Mouse (Mus musculus) cerebellum, adult 9-10 months (tissue): ENCODE measurements at regions not wholly inside any gene's neighbourhood (a gene's known extent, or its start where the extent isn't known, plus 50 kb on each side); places are given as distances from the start of the nearest gene placed in this dataset.

ENCODE experiments used
- DNase-seq: peaks from one replicate; pipeline ENCODE4 v3.0.0; 2022

DNA sequence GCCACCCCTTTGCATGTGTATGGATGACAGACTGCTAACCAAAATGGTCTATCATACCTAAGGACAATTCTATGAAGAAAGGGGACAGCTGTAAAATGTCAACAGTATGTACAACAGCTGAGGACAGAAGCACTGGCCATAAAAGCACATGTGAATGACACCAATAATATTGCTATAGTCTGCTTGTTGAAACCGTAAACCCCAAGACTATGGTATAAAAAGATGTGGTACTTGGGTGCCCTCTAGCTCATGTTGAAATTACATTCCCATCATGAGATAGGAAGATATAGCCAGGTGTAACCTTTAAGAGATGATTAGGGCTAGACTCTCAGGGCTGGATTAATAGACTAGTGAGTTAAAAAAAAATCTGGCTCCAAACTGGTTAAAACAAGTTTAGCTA is 361.6 kb upstream of the Sptlc3 start:
- peak; percentile 41 for DNase-seq

DNA sequence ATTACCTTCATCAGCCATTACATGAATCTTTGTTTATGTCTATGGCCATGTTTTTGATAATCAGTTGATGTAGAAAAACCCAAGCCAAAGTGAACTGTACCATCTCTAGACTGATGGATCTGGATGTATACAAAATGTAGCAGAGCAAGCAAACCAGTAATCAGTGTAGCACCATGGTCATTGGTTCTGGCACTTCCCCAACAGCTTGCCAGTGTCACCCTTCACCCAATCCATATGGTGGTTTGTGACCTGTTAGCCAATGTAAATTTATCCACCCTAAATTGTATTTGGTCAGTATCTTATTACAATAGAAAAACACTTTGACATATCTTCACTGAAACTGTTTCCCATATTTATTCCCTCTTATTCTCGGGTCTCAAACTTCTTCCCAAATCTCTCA is 346.7 kb upstream of the Sptlc3 start:
- DNase-seq, result no peak

DNA sequence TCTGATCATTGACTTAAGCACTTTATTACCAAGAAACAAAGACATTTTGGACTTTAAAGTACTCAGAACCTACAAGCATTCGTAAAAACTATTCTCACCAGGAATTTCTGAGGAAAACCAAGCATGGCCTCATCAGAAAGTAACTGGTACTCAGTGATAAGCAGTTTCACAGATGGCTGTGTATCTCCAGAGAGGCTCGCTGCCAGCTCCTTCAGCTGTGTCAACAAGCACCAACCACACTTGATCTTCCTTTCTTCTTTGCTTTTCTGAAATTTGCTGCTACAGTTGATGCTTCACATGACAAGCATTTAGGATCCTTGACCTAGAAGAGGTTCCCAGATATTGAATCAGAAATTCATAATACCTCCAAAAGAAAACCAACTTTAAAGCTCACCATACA is 314.1 kb upstream of the Sptlc3 start:
- DNase-seq, result peak; percentile 45

DNA sequence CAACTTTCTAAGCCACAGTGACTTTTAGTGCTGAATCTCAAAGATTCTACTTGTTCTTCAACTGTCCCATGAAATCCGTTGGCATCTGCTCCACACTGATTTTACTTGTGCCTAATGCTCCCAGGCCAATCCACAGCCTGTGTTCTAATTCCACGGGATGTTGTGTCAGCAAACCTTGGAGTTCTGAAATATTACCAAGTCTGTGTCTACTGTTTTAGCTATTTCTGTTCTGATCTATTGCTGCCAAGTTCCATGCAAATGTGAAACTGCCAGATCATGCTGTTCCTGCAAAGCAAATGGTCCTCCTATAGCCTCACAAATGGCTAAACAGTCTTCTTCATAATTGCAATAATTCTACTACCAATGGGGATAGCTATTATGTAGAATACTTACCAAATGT is 295.4 kb upstream of the Sptlc3 start:
- DNase-seq, result peak; percentile 82

DNA sequence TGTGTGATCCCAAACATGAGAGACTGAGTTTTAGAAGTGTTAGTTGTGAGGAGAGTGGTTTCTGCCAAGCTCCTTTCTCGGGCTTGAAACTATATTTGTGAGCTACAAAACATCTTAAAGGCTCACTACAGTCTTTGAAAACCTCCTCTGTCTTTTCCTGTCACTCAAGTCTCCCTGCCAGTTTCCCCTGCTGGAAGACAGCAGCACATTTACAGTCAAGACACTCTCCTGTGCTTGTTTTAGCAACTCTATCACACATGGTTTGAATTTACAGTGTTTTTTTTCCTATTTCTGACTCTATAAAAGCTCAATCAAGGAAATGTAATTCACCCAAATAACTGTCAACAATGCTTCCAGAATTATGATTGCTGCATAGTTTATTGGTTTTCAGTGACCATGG is 286.1 kb upstream of the Sptlc3 start:
- no peak for DNase-seq

DNA sequence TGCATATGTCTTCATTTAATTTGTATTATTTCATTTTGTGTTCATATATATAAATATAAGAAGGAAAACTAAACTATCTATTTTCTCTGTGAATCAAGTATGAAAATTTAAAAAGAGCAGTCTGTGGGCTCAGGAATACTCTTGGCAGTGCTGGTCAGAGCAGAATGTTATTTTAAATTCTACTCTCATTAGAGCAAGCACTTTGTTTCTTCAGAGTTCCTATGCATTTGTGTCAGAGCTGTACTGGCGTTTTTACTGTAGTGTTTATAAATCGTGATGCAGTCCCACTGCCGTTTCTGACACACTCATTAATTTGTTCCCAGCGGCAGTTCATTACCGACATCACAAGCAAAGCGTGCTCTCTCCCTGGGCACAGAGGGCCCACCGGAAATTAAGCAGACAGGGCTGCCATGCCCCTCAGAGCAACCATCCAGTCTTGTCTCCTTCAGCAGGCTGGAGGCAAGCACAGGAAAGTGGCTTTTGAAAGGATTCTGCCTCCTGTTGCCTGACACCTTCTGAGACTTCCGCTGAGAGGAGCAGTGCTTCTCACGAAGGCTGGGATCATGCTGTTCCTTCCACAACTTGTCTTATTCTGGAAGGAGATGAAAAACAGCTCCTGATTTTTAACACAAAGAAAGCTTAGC is 272.8 kb upstream of the Sptlc3 start:
- no peak for DNase-seq

DNA sequence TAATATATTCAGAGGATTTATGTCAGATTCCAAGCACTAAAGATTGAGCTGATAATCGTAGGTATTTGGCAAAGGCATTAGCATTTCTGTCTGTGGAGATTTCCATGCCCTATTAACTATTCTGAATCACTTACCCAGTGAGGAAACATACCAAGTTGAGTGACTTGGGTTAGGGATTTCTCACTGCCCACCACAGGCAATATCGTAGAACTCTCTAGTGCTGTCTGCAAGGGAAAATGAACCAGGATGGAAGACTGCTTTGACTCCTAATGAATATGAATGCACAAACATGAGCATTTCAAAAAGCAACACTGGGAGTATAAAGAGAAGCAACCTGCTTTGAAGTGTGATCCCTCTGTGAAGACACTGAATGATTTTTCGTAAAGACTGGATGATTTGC is 263.3 kb upstream of the Sptlc3 start:
- no peak for DNase-seq

DNA sequence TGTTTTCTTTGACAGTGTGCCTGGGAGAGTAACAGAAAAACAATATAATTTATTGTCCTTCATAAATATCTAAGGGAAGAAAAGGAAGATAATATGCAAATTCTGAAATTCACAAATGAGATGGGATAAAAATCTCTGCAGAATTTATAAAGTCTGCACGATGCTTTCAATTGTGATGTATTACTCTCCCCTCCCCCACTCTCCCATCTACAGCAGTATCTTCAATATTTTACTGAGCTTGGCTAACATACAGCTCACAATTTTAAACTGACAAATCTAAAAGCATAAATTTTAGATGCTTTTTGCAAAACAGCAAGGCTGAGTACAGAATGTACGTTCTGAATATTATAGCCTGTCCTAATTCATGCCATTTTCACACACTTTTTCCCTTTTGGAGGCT is 243.6 kb upstream of the Sptlc3 start:
- no peak for DNase-seq

DNA sequence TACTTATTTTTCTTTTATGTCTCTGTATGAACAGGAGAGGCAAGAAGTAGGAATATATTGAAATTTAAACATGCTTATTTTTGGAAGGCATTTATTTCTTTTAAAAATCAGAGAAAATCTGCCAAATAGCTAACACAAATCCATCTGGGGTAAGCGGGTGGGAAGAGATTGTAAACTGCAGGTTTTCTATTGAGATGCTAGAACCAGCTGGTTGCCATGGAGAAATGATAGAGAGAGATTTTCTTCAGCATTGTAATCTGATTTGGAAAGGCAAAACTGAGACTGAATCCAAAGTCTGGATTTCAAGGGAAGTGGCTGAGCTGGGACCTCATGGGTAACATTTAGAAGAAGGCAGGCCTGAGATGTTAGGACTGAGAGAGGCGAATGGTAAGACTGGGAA is 226.6 kb upstream of the Sptlc3 start:
- no peak for DNase-seq

DNA sequence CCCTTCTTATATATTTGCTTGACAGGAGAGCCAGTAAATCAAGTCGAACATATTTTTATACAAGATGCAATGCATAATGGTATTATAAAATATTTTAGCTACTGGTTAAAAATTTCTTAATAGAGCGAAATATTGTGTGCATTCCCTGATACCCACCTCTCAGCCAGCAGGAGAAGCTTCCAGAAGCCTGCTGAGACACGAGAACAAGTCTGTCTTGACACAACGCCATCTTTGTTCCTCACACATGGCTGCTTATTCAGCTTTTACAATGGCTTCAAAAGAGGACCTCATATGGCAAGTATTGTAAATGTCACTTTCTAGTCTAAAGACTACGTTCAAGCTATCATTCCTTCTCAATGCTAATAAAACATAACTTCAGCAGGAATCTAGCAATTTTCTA is 217.1 kb upstream of the Sptlc3 start:
- DNase-seq, result peak; percentile 95

DNA sequence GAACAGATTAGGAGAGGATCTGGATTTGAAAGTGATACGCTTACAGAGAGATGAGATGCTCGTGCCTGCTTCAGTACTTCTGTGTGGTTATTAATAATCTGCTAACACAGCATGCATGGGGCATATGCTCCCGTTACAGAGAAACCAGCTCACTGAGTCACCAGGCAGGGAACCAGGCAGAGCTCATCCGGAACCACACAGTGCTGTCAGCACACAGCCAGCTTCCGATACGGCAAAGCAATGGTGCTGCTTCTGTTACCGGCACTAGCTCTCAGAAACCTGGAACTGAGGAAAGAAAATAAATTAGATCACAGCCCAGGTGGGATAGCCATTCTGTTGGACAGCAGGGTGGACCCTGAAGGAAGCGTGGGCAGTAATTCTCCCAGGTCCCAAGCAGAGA is 216.1 kb upstream of the Sptlc3 start:
- peak; percentile 99 for DNase-seq

DNA sequence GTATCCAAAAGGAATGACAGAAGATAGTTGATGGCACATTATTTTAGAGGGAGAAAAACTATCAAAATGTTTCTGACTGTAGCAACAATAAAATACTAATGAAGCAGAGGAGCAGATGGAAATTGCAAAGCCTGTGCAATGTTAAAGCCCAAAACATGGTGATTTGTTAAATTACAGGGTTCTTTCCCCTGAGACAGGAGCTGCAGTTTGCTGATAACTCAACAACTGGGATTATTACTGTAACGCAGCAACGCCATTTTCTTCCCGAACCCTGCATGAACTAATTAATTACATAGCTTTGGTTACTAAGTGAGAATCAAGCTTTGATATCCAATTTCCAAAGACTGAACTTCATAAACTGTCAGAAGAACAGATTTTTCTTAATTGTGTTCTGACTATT is 212.7 kb upstream of the Sptlc3 start:
- DNase-seq, result no peak

DNA sequence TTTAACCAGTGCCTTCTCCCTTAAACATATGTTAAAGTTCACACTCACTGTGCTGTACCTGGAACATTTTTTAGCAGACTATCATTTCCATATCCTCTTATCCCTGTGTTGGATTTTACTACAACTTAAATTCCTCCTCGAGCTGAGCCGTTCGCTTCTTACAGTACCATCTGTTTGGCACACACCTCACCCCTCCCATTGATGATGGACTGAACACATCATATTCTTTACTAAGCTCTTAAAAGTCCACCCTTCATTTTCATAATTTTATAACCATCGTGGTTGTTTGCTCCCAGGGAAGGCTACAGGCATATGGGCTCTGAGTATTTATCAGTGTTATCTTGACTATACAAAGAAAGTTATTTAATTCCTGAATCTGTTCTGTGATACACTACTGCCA is 209.4 kb upstream of the Sptlc3 start:
- peak; percentile 69 for DNase-seq

DNA sequence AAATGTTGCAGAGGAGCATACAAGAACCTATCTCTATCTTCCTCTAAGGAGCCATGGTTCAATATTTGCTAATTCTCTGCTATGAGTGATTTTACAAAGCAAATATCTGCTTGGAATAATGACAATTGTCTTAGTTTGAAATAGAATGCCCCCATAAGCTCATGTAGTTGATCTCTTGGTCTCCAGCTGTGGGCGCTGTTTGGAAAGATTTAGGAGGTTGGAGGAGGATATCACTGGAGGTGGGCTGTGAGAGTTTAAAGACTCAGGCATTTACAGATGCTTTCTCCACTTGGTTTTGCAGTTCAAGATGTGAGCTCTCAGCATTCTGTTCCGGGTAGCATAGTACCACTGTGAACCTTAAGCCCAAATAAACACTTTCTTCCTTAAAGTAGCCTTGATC is 207.3 kb upstream of the Sptlc3 start:
- DNase-seq, result no peak

DNA sequence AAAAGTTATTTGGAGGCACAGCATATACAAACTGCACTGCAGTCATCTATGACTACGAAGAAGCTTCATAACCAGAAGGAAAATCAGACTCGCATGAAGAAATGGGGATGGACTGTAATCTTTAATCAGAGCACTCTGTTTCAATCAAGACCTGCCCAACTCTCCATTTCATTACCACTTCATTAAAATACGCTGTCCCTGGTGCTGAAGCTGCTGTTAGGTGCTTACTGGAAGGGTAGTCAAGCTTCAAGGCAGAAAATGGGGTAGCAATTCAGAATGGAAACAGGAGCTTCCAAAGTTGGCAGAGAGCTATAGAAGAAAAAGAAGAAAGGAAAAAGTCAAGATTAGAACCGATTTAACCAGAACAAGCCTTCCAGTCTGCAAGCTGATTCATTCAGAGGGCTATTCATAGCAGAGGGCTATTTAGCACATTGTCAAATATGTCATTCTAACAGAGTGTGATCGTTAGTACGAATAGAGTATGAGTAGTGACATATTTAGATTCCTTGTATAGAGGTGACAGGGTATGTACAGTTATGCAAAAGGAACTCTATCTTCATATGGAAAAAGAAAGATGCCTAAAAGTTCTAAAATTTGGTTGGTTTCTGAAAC is 195.1 kb upstream of the Sptlc3 start:
- no peak for DNase-seq

DNA sequence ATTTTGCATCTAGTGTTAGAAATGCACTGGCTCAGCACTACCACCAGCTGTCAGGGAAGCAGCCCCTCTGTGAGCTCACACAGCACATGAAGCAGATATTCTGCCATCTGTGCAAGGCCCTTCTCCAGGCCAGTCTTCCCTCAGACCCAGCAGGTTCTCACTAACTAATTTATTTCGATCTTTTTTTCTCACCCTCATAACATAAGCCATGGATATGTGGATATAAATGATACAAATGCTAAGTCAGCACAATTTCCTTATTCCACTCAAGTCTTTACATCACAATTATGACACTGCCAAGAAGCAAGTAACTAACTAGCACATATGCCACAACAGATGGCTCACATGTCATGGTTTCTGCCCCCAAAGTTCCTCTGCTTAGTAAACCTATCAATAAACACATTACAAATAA is 182.3 kb upstream of the Sptlc3 start:
- DNase-seq, result peak; percentile 98

DNA sequence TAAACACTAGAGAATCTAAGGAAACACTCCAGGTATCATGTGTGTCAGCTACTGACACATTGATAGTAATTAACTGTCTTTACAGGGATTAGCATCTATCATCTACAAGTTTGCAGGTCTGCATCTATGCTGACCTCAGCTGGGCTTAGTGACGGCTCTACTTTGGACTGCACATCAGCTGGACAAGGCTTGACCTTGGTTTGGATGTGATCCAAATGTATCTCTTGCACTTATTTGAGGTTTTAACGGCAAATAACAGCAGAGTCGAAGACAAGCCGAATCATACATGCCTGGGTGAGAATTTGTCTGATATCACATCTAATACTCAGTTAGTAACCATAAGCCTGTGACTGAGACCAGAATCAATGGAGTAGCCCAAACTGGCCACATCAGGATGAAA is 181.7 kb upstream of the Sptlc3 start:
- DNase-seq, result peak; percentile 65

DNA sequence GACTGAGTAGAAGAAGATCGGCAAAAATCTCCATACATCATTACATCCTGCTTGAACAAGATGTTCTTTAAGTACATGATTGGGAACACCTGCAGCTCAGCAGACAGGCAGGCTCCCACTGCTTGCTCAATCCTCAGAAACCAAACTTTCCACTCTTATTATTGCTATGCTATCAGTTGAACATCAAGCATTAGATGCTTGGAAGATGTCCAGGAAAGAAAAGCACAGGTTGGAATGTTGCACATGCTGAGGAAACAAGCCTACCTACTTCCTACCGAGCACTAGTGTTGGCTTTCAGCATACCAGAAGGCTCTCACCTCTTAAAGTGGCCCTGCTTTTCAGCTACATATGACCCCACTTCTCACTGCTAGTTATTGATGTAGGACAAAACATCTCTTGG is 171.2 kb upstream of the Sptlc3 start:
- DNase-seq, result peak; percentile 74

DNA sequence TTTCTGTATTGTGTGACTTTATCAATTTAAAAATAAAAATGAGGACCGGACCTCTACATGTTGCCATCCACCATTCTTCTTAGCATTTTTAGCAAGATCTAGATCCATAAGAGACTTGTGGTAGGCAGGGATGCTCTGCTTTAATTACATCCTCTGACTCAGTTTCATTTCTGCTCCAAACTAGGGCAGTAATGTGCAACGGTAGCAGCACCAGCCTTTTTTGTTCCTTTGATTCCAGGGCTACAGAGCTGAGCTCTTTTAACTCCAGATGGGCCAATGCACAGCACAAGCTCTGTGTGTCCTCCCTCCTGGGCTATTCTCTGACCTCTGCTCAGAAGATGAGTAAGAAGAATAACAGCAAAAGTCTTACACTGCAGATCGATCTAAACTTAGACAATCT is 168.2 kb upstream of the Sptlc3 start:
- no peak for DNase-seq

DNA sequence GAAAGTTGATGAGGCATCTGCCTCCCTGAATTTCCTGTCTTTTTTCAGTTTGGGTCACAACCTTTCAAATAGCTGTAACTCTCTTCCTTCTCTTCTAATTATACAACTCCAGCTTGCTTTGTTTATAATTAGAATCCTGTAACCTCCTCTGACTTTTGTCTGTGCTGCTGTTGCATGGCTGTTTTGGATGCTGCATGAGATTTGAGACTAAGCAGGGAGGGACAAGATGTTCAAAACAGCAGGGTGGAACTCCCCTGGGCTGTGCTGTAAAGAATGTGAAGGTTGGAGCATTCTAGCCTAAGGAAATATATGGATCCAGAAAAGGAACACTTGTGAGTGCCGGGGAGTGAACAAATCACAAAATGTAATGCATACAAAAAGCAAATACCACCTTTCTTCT is 159.0 kb upstream of the Sptlc3 start:
- DNase-seq, result peak; percentile 25

DNA sequence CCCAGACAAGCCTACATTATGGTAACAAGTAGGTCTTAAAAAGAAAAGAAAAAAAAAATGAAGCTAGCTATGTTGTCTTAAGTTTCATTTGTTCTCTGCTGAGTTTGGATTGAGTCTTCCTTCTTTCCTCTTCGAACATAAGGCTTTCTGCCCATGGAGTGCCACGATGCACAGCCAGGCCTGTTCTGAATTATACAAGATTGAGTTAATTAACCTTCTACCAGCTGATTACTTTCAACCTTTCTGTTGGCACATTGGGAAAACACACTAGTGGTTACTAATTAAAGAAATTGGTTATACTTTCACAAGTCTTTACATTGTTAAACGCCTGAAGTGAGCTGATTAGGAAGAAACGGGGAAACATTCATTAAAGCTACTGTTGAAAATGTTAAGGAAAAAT is 155.5 kb upstream of the Sptlc3 start:
- DNase-seq, result no peak

DNA sequence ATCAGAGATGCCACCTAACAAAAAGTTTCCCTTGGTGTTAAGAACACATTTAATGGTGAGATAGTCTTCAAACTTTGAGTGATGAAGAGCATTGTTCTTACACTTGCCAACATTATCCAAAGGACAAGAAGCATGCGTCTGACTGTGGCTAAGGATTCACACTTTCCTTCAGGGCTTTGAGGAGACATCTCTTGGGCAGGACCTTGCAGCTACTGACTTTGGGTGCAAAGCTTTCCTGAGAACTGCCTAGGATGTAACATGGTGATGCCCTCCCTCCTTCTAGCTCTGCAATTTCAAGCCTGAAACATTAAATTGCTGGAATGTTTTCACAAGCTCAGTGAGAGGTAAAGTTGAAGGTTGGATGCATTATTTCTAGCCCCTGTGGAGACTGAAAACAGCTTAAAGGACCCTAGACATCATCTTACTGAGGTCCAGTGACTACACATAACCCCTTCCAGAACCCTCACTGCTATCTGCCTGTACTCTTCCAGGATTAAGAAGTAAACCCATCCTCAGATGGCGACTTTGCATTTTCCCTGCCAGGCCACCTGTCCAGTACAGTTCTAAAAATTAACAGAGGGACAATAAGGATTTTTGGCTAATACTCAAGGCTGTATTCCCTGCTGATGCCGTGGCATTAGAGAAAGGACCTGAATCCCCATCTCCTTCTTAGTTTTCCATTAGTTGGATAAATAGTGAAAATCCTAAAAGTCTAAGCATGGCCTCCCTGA is 137.3 kb upstream of the Sptlc3 start:
- peak; percentile 92 for DNase-seq

DNA sequence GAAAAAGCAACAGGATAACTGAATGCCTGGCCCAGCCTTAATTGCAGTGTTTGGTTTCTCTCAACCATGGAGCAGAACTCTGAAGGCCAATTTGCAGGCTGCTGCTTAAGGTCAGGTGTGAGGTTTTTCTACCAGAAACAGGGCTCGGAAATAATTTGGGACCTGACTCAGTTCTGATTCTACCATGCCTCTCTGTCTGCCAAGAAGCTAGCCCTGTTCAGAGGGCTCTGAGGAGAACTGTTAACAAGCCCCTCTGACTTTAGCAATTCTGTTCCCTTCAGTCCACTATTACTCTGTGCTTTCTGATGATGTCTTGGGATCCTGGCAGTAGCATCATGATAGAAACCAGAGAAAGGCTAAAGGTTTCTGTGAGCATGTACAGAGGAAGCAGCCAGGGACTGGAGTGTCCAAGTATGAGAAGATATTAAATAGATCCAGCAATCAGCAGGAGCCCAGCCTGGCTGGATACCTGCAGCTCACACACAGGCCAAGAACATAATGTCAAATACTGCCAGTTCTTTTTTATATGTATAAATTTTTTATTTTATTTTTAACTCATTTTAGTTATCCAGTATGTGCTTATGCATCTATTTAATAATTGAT is 131.4 kb upstream of the Sptlc3 start:
- peak; percentile 82 for DNase-seq

DNA sequence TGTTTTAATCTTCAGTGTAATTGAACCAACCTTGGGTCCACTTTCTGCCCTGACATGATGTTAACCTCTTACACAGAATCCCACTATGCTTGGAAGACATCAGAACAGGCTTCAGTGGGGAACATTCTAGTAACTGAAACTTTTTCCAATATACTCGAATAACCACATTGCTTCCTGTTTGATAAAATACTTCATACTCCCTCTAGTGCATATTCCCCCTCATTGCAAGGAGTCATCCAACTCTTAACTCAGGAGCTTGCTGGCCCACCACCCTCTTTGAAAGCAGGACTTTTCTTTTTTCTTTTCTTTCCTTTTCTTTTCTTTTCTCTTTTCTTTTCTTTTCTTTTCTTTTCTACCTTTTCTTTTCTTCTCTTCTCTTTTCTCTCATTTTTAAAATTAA is 123.6 kb upstream of the Sptlc3 start:
- peak; percentile 74 for DNase-seq
